Mouse (Mus musculus): ENCODE data around the gene Vash1. TPM values are rescaled to one million over a fixed set of nuclear protein-coding genes. Genes with fewer than 3 reads are reported as not detected.

Vash1 gene
- total and polyA plus RNA-seq, 2 experiments, result 0.74 to 0.88 TPM

GRCm38 (mm10) chr12:86714026-86714425 lies 35.5 kb downstream of the Vash1 start:
- 78% methylated on average over 5 of the region's 5 CpGs for WGBS
- no peak for DNase-seq (ENCODE audit: extremely low read depth, low read depth, low spot score)
- H3K4me1 ChIP-seq (ENCODE audit: control insufficient read depth, insufficient read depth, low read length), result no peaks in the 10 kb centered on the region
- H3K27me3 ChIP-seq (ENCODE audit: control insufficient read depth, insufficient read depth, low read length), result no peaks in the 10 kb centered on the region
- no peak overlapping the region for H3K4me3 ChIP-seq (ENCODE audit: insufficient read depth, low read depth, low read length)
- no peak overlapping the region for H3K9ac ChIP-seq (ENCODE audit: low read depth, low read length)
- no peak for TF ChIP-seq POLR2A (IDR thresholded peaks at IDR 0.05; ENCODE audit: extremely low read depth, insufficient read depth, low read length)
- no peak for TF ChIP-seq CTCF (IDR thresholded peaks at IDR 0.05; ENCODE audit: low read depth, low read length)
- no peaks in the 10 kb centered on the region for H3K36me3 ChIP-seq (ENCODE audit: control insufficient read depth, insufficient read depth, low read length)
- H3K27ac ChIP-seq (replicated peaks; ENCODE audit: insufficient read depth, low read depth, low read length), result no peak overlapping the region
- no peaks in the 10 kb centered on the region for H3K79me2 ChIP-seq (ENCODE audit: control insufficient read depth, insufficient read depth, low read length)

- 68% methylated on average over 5 of the region's 5 CpGs for WGBS
- no peak overlapping the region for H3K9ac ChIP-seq (ENCODE audit: low read depth, low read length)
- DNase-seq (ENCODE audit: extremely low read depth, low read depth, low spot score), result no peak
- no peaks in the 10 kb centered on the region for H3K79me2 ChIP-seq (ENCODE audit: control insufficient read depth, insufficient read depth, low read length)
- no peaks in the 10 kb centered on the region for H3K27me3 ChIP-seq (ENCODE audit: control insufficient read depth, insufficient read depth, low read length)
- H3K27ac ChIP-seq (replicated peaks; ENCODE audit: insufficient read depth, low read depth, low read length), result no peak overlapping the region
- no peaks in the 10 kb centered on the region for H3K36me3 ChIP-seq (ENCODE audit: control insufficient read depth, insufficient read depth, low read length)
- TF ChIP-seq CTCF (IDR thresholded peaks at IDR 0.05; ENCODE audit: low read depth, low read length), result peak; percentile 86
- no peak for TF ChIP-seq POLR2A (IDR thresholded peaks at IDR 0.05; ENCODE audit: extremely low read depth, insufficient read depth, low read length)
- no peak overlapping the region for H3K4me3 ChIP-seq (ENCODE audit: insufficient read depth, low read depth, low read length)
- no peaks in the 10 kb centered on the region for H3K4me1 ChIP-seq (ENCODE audit: control insufficient read depth, insufficient read depth, low read length)
These were observed 36.9 kb downstream of the Vash1 start for GRCm38 (mm10) chr12:86715401-86715800.

- Histone ChIP-seq H3K4me3 (ENCODE audit: insufficient read depth, low read depth, low read length) (no peak overlapping the region), H3K79me2 (ENCODE audit: control insufficient read depth, insufficient read depth, low read length) (no peaks in the 10 kb centered on the region), H3K36me3 (ENCODE audit: control insufficient read depth, insufficient read depth, low read length) (no peaks in the 10 kb centered on the region), H3K9ac (ENCODE audit: low read depth, low read length) (no peak overlapping the region), H3K27me3 (ENCODE audit: control insufficient read depth, insufficient read depth, low read length) (no peaks in the 10 kb centered on the region), H3K27ac (replicated peaks; ENCODE audit: insufficient read depth, low read depth, low read length) (no peak overlapping the region), H3K4me1 (ENCODE audit: control insufficient read depth, insufficient read depth, low read length) (no peaks in the 10 kb centered on the region)
- DNase-seq (ENCODE audit: extremely low read depth, low read depth, low spot score), result no peak
- 91% methylated on average over 11 of the region's 11 CpGs for WGBS
- TF ChIP-seq CTCF (IDR thresholded peaks at IDR 0.05; ENCODE audit: low read depth, low read length) (no peak), POLR2A (IDR thresholded peaks at IDR 0.05; ENCODE audit: extremely low read depth, insufficient read depth, low read length) (no peak)
These were observed 38.5 kb downstream of the Vash1 start for GRCm38 (mm10) chr12:86716962-86717361.

DNA sequence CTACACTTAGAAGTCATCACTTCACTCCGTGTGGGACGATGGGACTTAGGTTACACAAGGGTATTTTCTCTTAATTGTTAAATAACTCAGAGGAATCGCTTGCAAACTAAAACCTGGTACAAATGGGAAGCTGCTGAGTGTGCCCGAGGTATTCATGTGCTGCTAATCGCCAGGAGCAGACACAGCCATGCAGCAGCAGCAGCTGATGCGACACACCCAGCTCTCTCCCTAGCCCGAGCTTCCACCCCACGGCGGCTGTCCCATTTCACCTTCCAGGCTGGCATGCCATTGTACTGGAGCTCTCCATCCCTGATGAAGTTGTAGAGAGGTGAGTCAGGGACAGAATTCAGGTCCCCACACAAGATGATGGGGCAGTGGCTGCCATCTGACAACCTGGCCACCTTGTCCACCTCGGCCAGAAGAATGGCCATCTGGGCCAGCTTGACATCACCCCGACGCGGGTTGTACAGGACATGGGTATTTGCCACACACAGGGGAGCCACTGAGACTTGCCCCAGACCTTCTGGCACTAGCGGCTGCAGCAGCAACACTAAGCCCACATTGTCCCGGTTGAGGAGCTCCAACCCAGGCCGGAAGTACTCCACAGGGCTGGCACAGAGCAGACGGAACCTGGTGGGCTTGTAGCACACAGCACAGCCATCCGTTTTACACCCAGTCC lies 41.6 kb downstream of the Vash1 start:
- H3K4me3 ChIP-seq (ENCODE audit: insufficient read depth, low read depth, low read length), result no peak overlapping the region
- H3K79me2 ChIP-seq (ENCODE audit: control insufficient read depth, insufficient read depth, low read length), result no peaks in the 10 kb centered on the region
- WGBS, result 90% methylated on average over 18 of the region's 18 CpGs
- no peaks in the 10 kb centered on the region for H3K36me3 ChIP-seq (ENCODE audit: control insufficient read depth, insufficient read depth, low read length)
- no peak overlapping the region for H3K9ac ChIP-seq (ENCODE audit: low read depth, low read length)
- no peak overlapping the region for H3K27ac ChIP-seq (replicated peaks; ENCODE audit: insufficient read depth, low read depth, low read length)
- no peaks in the 10 kb centered on the region for H3K4me1 ChIP-seq (ENCODE audit: control insufficient read depth, insufficient read depth, low read length)
- no peaks in the 10 kb centered on the region for H3K27me3 ChIP-seq (ENCODE audit: control insufficient read depth, insufficient read depth, low read length)
- TF ChIP-seq POLR2A (IDR thresholded peaks at IDR 0.05; ENCODE audit: extremely low read depth, insufficient read depth, low read length) (no peak), CTCF (IDR thresholded peaks at IDR 0.05; ENCODE audit: low read depth, low read length) (no peak)
- DNase-seq (ENCODE audit: extremely low read depth, low read depth, low spot score), result no peak

- Histone ChIP-seq H3K4me1 (ENCODE audit: control insufficient read depth, insufficient read depth, low read length) (no peaks in the 10 kb centered on the region), H3K9ac (ENCODE audit: low read depth, low read length) (no peak overlapping the region), H3K79me2 (ENCODE audit: control insufficient read depth, insufficient read depth, low read length) (no peaks in the 10 kb centered on the region), H3K27me3 (ENCODE audit: control insufficient read depth, insufficient read depth, low read length) (no peaks in the 10 kb centered on the region), H3K27ac (replicated peaks; ENCODE audit: insufficient read depth, low read depth, low read length) (no peak overlapping the region), H3K4me3 (ENCODE audit: insufficient read depth, low read depth, low read length) (no peak overlapping the region), H3K36me3 (ENCODE audit: control insufficient read depth, insufficient read depth, low read length) (no peaks in the 10 kb centered on the region)
- DNase-seq (ENCODE audit: extremely low read depth, low read depth, low spot score), result no peak
- no peak for TF ChIP-seq POLR2A (IDR thresholded peaks at IDR 0.05; ENCODE audit: extremely low read depth, insufficient read depth, low read length)
- no peak for TF ChIP-seq CTCF (IDR thresholded peaks at IDR 0.05; ENCODE audit: low read depth, low read length)
- 90% methylated on average over 5 of the region's 5 CpGs for WGBS
These were observed 43.0 kb downstream of the Vash1 start for GRCm38 (mm10) chr12:86721453-86721852.

DNA sequence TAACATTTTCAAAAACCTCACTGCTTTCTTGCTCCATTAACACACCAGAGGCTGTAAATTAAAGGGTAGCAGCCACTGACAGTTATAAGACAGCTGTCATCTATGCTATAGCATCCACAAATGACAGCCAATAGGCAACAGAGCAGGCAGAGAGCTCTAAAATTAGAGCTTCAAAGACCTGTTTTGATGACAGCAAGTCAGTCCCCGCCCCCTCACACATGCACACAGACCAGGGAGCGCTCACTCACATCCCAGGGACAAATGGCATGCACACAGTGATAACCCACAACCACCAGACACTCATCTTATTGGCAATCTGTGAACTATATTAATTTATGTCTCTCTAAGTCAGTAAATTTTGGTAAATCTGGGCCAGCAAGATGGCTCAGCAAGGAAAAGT lies 45.8 kb downstream of the Vash1 start:
- Histone ChIP-seq H3K4me3 (ENCODE audit: insufficient read depth, low read depth, low read length) (no peak overlapping the region), H3K27me3 (ENCODE audit: control insufficient read depth, insufficient read depth, low read length) (no peaks in the 10 kb centered on the region), H3K27ac (replicated peaks; ENCODE audit: insufficient read depth, low read depth, low read length) (no peak overlapping the region), H3K9ac (ENCODE audit: low read depth, low read length) (no peak overlapping the region), H3K36me3 (ENCODE audit: control insufficient read depth, insufficient read depth, low read length) (no peaks in the 10 kb centered on the region), H3K4me1 (ENCODE audit: control insufficient read depth, insufficient read depth, low read length) (no peaks in the 10 kb centered on the region), H3K79me2 (ENCODE audit: control insufficient read depth, insufficient read depth, low read length) (no peaks in the 10 kb centered on the region)
- no peak for DNase-seq (ENCODE audit: extremely low read depth, low read depth, low spot score)
- TF ChIP-seq CTCF (IDR thresholded peaks at IDR 0.05; ENCODE audit: low read depth, low read length) (no peak), POLR2A (IDR thresholded peaks at IDR 0.05; ENCODE audit: extremely low read depth, insufficient read depth, low read length) (no peak)
- WGBS, result 94% methylated on average over 2 of the region's 2 CpGs
